Mouse (Mus musculus): ENCODE data around the gene Atp13a2.

DNA sequence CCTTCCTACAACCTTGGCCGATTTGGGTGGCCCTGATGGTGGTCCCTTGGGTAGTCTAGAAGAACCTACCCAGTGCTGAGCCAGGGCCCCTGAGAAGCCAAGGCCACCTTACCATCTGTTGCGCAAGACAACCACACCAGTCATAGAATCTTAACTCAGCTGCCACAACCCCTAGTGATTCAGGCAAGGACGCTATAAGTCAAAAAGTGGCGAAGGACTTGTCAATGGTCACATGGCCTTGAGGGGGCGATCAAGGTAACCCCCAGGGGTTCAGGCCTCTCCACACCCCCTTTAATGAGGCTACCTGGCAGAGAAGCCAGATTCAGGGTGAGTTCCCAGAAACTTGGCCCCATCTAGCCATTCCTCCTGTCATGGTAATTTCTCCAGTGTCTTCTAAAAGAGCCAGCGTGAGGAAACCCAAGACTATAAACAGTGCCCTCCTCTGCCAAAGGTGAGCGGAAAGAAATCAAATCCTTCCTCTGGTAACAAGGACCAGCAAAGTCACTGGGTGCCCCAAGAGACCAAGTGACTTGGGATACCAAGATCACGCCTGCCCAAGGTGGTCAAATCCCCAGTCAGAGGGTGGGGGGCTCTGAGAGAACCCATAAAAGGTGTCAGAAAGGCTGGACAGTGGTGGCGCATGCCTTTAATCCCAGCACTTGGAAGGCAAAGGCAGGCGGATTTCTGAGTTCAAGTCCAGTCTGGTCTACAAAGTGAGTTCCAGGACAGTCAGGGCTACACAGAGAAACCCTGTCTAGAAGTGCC is 26.8 kb upstream of the Atp13a2 start:
- TF ChIP-seq CTCF (conservative IDR thresholded peaks at IDR 0.05; ENCODE audit: low read length) (no peak), POU5F1 (IDR thresholded peaks at IDR 0.05; ENCODE audit: borderline replicate concordance, low read length) (no peak), NANOG (IDR thresholded peaks at IDR 0.05; ENCODE audit: borderline replicate concordance, low read length) (no peak)

All from E14TG2a.4 (cell line).